Mouse (Mus musculus) small intestine, adult 10 weeks (tissue): Measurements from ENCODE around the gene Pah. TPM values are rescaled to one million over a fixed set of nuclear protein-coding genes. Genes with fewer than 3 reads are reported as not detected.

Experiments used
- polyA plus RNA-seq: library from polyadenylated mRNA; stranded (reverse); fragments of 350-450 nt; fragmentation: Illumina TruSeq; extraction: RNeasy Lipid Tissue Mini Kit (QIAGEN cat#74804); gene quantifications from one replicate; pipeline ENCODE4 v1.2.3, GENCODE M21; 2014; ENCODE audit warnings: low replicate concordance

The Pah gene
- 5.5 TPM for polyA plus RNA-seq

GRCm38 (mm10) chr10:87521646-87522045, at the start of gene Pah:
Gene Pah (plus strand): TSS chr10:87521795.

GRCm38 (mm10) chr10:87493576-87493975, 28.0 kb upstream of the Pah start, which contains the start of gene Ascl1:
Gene Ascl1 (minus strand): TSS chr10:87493660.

Other genes with a start within 250 kb of the Pah start
- gene Ascl1, start 28.1 kb upstream of the Pah start, polyA plus RNA-seq = not detected